Mouse (Mus musculus) left cerebral cortex, postnatal 25 days (tissue): ENCODE data around the gene Ubr1. TPM values are rescaled to one million over a fixed set of nuclear protein-coding genes. Genes with fewer than 3 reads are reported as not detected.
"Not testable (repeated sequence)": the region's sequence is repeated elsewhere in the genome, so short reads cannot be mapped to it uniquely, and the experiment has no call there.

ENCODE experiments used
- DNase-seq, 2 experiments: peaks; one replicate each; pipeline ENCODE4 v3.0.0; 2022; ENCODE audit warnings: low spot score in 2 of 2, mixed read lengths in 1 of 2
- intact Hi-C: fragments of 180-260 bp; cut with DNase I; formaldehyde crosslinking; loops from one replicate; pipeline ENCODE4 v1.15.1; 2025
- total RNA-seq, 2 experiments: library from RNA; stranded (reverse); gene quantifications; 2 replicates each; pipeline ENCODE4 v1.2.3; 2021

Gene Ubr1
- total RNA-seq, 2 experiments from 2014 or later = 39.3 to 43.0 TPM

- peak; percentile 54 to 60 for DNase-seq
- intact Hi-C loops = no loop called here
Observed at GRCm38 (mm10) chr2:120976990-120977925, 6.7 kb upstream of the Ubr1 start, which contains the start of gene Tmem62. TSS of gene Tmem62 (plus strand) at chr2:120977017.

- no peak for DNase-seq
- intact Hi-C loops = no loop called here
Observed at GRCm38 (mm10) chr2:120976308-120976707, 5.8 kb upstream of the Ubr1 start.

- no peak for DNase-seq
- intact Hi-C loops = no loop called here
Observed at GRCm38 (mm10) chr2:120972964-120973363, 2.4 kb upstream of the Ubr1 start.

- DNase-seq, intact Hi-C loops: not testable (repeated sequence)
Observed at GRCm38 (mm10) chr2:120972257-120972656, 1.7 kb upstream of the Ubr1 start.

DNA sequence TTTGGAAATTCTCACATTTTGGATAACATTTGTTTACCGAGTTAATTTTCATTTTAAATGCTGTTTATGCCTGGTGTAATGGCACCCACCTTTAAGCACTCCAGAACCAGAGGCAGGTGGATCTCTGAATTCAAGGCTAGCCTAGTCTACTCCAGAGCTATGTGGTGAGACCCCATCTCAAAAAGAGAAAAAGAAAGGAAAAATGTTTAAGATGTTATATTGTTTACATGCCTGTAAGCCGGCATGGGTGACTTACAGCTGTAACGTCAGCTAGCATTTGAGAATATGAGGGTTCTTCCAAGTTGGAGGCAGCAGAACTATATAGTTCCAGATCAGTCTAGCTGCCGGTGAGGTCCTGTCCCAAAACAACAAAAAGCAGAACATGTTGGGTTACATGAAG lies 1.3 kb upstream of the Ubr1 start:
- intact Hi-C loops = no loop called here

GRCm38 (mm10) chr2:120970045-120970539 lies 423 bp downstream of the Ubr1 start:
- intact Hi-C loops = no loop called here

More for the DNA sequence above, 1.3 kb upstream of the Ubr1 start:
- DNase-seq = no peak

DNA sequence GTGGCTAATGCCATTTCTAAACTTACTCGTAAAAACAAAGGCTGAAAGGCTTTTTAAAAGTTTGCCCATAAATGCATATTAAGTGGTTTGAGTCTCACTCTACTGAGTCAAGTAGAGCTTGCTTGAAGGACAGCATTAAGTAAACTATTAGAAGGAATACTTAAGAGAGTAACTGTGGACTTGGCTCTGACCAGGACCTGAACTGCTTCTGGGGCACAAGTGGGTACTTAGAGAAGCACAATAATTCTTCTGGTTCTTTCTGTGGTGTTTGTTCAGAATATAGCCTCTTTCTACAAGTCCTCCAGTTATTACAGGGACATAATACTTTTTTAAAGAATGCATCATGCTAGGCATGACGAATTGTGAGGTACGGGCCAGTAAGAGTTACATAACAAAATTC lies 5.0 kb downstream of the Ubr1 start:
- DNase-seq = no peak
- intact Hi-C loops = no loop called here

More at GRCm38 (mm10) chr2:120970045-120970539, 423 bp downstream of the Ubr1 start:
- no peak for DNase-seq

GRCm38 (mm10) chr2:120963110-120963509 lies 7.4 kb downstream of the Ubr1 start:
- DNase-seq = no peak
- intact Hi-C loops = no loop called here

DNA sequence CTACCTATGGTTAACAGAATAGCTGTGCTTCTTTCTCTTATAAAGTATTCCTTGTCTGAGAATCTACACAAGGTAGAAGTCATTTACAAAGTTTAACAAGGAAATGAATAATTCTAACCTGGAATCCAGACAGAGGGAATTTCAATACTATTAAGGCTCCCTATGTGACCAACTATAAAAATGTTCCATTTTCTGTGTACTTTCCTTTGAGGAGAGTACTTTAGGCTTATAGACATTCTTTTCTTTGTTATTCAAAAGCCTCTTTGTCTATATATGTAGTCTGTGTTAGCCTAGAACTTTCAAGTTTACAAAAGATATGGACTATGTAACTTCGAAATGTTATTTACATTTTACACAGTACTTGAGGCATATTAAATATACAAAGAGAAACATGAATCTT lies 10.3 kb downstream of the Ubr1 start:
- no peak for DNase-seq
- intact Hi-C loops = no loop called here

GRCm38 (mm10) chr2:120959827-120960226 lies 10.7 kb downstream of the Ubr1 start:
- DNase-seq = no peak
- intact Hi-C loops = no loop called here

DNA sequence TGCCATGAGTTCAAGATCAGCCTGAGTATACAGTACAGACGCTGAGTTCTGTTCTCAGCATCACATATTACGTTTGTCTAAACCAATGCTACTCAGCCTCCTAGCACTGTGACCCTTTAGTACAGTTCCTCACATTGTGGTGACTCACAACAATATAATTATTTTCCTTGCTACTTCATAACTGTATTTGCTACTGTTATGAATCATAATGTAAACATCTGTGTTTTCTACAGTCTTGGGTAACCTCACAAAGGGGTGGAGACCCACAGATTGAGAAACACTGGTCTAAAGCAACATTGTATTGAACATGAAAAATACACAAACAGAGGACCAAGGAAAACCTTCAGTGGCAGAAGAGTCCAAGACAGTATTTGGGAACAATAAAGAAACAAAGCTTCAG lies 11.2 kb downstream of the Ubr1 start:
- no peak for DNase-seq
- intact Hi-C loops = no loop called here

DNA sequence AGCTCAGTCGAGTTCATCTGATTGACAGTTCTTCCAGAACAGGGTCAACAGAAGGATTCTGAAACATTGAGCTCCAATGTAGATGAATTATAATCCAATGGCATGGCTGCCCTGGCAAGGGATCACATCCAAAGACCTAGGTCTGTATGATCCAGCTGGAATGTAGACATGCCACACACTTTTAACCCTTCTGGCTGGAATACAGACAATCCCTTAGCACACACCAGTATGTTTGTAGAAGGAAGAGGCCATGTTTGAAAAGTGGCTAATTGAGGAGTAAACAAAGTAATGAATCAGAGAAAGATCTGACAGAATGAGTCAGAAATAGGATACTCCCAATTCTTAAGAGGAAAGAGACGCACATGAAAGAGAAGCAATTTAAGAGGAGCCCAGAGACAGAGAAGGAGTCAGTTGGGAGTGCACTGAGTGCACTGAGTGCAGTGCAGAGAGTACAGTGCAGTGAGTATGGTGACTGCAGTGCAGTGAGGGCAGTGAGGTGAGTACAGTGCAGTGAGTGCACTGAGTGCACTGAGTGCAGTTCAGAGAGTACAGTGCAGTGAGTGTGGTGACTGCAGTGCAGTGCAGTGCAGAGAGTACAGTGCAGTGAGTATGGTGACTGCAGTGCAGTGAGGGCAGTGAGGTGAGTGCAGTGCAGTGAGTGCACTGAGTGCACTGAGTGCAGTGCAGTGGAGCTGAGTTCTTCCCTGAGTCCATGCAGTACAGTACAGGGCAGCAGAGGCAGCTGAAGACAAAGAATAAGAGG lies 18.2 kb downstream of the Ubr1 start:
- intact Hi-C loops = no loop called here
- no peak for DNase-seq

GRCm38 (mm10) chr2:120951208-120951607 lies 19.3 kb downstream of the Ubr1 start:
- peak; percentile 36 to 77 for DNase-seq
- intact Hi-C loops = no loop called here

GRCm38 (mm10) chr2:120933038-120933437 lies 37.5 kb downstream of the Ubr1 start:
- intact Hi-C loops = no loop called here
- DNase-seq = no peak

DNA sequence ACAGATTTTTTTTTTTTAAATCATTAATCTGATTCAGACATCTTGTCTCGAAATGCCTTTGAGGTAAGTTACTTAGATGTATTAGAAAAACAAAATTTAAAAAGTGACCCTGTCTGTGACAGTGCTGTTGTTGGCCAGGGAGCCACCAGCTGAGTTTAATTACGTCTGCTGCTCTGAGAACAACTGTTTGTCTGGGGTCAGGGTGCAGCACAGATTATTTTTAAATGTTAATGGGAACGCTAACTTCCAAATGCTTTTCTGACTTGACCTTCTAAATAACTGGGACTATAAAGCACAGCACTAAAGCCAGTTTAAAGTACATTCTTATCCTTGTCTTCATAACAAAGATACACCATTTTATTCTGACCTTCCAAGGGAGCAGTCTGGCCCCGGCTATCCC lies 61.0 kb downstream of the Ubr1 start:
- intact Hi-C loops = no loop called here

DNA sequence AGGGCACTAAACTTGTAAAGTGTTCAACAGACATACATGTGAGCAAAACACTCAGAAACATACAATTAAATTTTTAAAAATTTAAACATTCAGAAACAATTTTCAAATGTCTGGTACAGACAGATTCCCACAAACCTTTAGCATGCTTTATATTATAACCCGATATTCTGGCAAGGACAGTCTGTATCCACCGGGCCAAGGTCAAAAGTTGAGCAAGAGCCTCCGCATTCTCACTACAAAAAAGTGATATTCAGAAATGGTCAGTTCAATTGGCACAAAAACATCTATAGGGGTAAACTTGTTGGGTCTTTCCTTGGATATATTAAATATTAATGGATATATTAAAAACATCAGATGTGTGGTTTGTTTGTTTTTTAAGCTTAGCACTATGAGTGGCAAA lies 74.2 kb downstream of the Ubr1 start:
- DNase-seq = no peak
- intact Hi-C loops = loop anchor here (10.0 kb wide), 1 partner anchor 258 kb away; no protein-coding TSS in a partner anchor

More for the DNA sequence above, 61.0 kb downstream of the Ubr1 start:
- DNase-seq = no peak

DNA sequence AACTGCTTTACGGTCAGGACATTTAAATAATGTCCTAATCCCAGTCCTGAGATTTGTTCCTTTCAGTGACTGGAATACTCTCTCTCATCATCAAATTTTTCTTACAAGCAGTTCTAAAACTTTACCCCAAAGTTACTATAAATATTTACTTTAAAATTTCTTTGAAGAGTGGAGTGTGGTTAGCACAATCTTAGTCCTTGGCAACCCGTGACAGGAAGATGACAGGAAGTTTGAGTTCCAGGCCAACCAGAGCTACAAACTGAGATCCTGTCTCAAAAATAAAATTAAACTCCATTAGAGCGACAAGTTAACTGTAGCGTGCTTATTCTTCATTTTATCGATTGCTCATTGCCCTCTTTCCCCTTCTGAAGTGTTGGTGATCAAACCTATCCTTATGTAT lies 82.9 kb downstream of the Ubr1 start:
- DNase-seq = no peak
- intact Hi-C loops = no loop called here

- intact Hi-C loops = loop anchor here (5.0 kb wide), 1 partner anchor 101 kb away; no protein-coding TSS in a partner anchor
- DNase-seq = peak in 1 of 2 experiments; percentile 60
Observed at GRCm38 (mm10) chr2:120873192-120873591, 97.3 kb downstream of the Ubr1 start.

DNA sequence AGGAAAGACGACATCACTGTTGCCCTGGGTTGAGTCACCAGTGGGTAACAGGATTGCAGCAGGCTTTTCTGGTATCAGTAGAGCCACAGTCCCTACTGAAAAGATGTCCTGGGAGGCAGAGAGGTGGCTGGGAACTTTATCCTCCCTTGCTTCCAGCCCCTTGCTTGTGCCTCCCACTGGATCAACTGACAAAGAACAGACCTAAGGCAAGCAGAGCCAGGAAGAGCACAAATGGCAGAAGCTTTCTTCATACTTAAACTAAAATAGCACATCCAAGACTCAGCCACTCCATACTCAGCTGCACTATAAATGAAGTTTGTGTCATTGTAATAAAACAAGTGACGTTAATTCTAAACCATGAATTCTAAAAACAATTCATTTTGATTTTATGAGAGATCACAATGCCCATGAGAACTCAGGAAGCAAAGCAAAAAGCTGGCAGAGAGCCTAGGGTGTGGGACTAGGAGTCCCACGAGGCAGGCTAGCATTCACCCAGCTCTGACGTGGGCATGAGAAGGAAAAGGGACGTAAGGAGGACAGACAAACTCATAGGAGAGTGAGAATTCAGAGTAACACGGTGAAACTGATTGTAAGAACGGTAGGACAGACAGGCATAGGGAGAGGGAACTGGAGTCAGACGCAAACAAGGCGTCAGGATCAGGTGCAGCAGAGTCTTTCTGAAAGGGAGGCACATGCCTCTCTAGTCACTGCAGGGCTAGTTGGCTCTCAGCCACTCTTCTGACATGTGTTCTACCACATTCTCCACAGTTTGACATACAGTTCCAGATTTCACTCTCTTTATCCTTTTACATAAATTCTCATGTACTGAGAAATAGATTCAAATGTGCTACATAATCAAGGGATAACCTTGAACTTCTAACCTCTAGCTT lies 98.8 kb downstream of the Ubr1 start:
- intact Hi-C loops = loop anchor here (5.0 kb wide), 1 partner anchor 99 kb away; no protein-coding TSS in a partner anchor
- peak in 1 of 2 experiments; percentile 66 for DNase-seq
